Mouse (Mus musculus): ENCODE data around the gene Gm49373.

DNA sequence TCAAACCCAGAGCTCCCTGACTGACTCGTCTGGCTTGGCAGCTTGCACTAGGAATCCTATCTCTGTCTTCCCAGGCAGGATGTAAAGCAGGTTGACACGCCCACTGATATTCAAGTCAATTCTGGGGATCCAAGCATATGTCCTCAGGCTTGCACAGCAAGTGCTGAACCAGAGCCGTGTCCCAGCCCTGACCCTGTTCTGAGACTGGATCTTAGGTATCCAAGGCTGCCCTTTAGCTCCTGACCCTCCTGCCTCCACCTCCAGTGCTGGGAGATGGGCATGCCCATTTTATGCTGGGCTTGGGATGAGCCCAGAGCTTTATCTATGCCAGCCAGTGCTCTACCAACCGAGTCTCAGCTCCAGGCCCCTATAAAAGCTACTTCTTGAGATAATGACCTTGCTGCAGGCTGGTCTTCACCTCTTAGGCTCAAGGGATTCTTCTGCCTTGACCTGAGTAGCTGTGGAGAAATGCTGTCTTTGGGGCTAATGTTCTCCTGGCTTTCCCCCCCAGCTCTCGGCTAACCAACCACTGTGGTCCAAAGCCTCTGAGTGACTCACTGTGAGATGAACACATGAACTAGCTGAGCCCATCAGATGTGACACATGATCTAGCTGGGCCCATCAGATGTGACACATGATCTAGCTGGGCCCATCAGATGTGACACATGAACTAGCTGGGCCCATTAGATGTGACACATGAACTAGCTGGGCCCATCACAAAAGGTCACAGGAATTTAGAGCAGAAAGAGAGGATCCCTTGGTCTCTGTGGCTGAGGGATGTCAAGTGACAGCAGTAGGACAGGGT lies 33.1 kb upstream of the Gm49373 start:
- TF ChIP-seq POLR2A (IDR thresholded peaks at IDR 0.05; ENCODE audit: insufficient read depth, low read length) (no peak), CTCF (IDR thresholded peaks at IDR 0.05; ENCODE audit: low read depth, low read length) (no peak), EP300 (IDR thresholded peaks at IDR 0.05; ENCODE audit: insufficient read depth, low read depth, low read length) (no peak)
